Mouse (Mus musculus) bone marrow, adult 2 months (tissue): ENCODE data around the gene Dppa2.

Experiments used
- CTCF ChIP-seq: fragments of 200-500 bp; IDR thresholded peaks from 2 replicates; pipeline ENCODE4 v1.5.1; 2011; ENCODE audit warnings: low read length, control low read depth; ENCODE audit not compliant: control insufficient read depth, insufficient read depth
- POLR2A ChIP-seq: fragments of 200-500 bp; IDR thresholded peaks from 2 replicates; pipeline ENCODE4 v1.6.1; 2011; ENCODE audit warnings: low read depth, mild to moderate bottlenecking, control low read depth, low read length, borderline replicate concordance; ENCODE audit not compliant: control insufficient read depth

GRCm38 (mm10) chr16:48299884-48300283 lies 3.8 kb upstream of the Dppa2 start:
- no peak for TF ChIP-seq CTCF
- TF ChIP-seq POLR2A = no peak
